Mouse (Mus musculus) spleen, embryonic (tissue): ENCODE measurements at regions not wholly inside any gene's neighbourhood (a gene's known extent, or its start where the extent isn't known, plus 50 kb on each side); places are given as distances from the start of the nearest gene placed in this dataset.

Source experiments
- CTCF ChIA-PET: fragments of 350-600 bp; sonication (Branson Sonifier 250); formaldehyde crosslinking; loops from one replicate; lab custom pipeline; 2022; lab: Charles Lee

- CTCF ChIA-PET = no interaction called here
These were observed 227.4 kb downstream of the Ankrd50 start for GRCm38 (mm10) chr3:38257076-38257842.

- CTCF ChIA-PET = no interaction called here
These were observed 229.0 kb downstream of the Ankrd50 start for GRCm38 (mm10) chr3:38255674-38256073.

- CTCF ChIA-PET = no interaction called here
These were observed 229.7 kb downstream of the Ankrd50 start for GRCm38 (mm10) chr3:38254896-38255295.

- CTCF ChIA-PET = no interaction called here
These were observed 233.1 kb downstream of the Ankrd50 start for GRCm38 (mm10) chr3:38251592-38251991.

GRCm38 (mm10) chr3:38250552-38250951, 234.1 kb downstream of the Ankrd50 start:
- CTCF ChIA-PET = no interaction called here

GRCm38 (mm10) chr3:38248941-38249340, 235.7 kb downstream of the Ankrd50 start:
- CTCF ChIA-PET = no interaction called here

GRCm38 (mm10) chr3:38246439-38246838, 238.2 kb downstream of the Ankrd50 start:
- CTCF ChIA-PET = no interaction called here

GRCm38 (mm10) chr3:38243209-38243608, 241.4 kb downstream of the Ankrd50 start:
- CTCF ChIA-PET = no interaction called here

GRCm38 (mm10) chr3:38237616-38238015, 247.0 kb downstream of the Ankrd50 start:
- CTCF ChIA-PET = no interaction called here

GRCm38 (mm10) chr3:38235736-38236083, 248.9 kb downstream of the Ankrd50 start:
- CTCF ChIA-PET = no interaction called here

GRCm38 (mm10) chr3:38235033-38235735, 249.5 kb downstream of the Ankrd50 start:
- CTCF ChIA-PET = interaction anchor here (0.6 kb wide), 1 partner anchor 17 kb away, joined by 4 read pairs; no protein-coding TSS in a partner anchor

GRCm38 (mm10) chr3:38234534-38234933, 250.1 kb downstream of the Ankrd50 start:
- CTCF ChIA-PET = no interaction called here

- CTCF ChIA-PET = interaction anchor here (0.7 kb wide), 1 partner anchor 590 kb away, joined by 3 read pairs; no protein-coding TSS in a partner anchor
These were observed 250.6 kb downstream of the Ankrd50 start for GRCm38 (mm10) chr3:38234006-38234405.

- CTCF ChIA-PET = no interaction called here
These were observed 251.6 kb downstream of the Ankrd50 start for GRCm38 (mm10) chr3:38233091-38233490.

GRCm38 (mm10) chr3:38232111-38233076, 252.2 kb downstream of the Ankrd50 start:
- CTCF ChIA-PET = no interaction called here

- CTCF ChIA-PET = no interaction called here
These were observed 253.1 kb downstream of the Ankrd50 start for GRCm38 (mm10) chr3:38231506-38231905.

- CTCF ChIA-PET = no interaction called here
These were observed 253.8 kb downstream of the Ankrd50 start for GRCm38 (mm10) chr3:38230796-38231195.

GRCm38 (mm10) chr3:38229686-38230085, 255.0 kb downstream of the Ankrd50 start:
- CTCF ChIA-PET = no interaction called here

- CTCF ChIA-PET = no interaction called here
These were observed 255.6 kb downstream of the Ankrd50 start for GRCm38 (mm10) chr3:38229051-38229450.

- CTCF ChIA-PET = interaction anchor here (0.6 kb wide), 1 partner anchor 471 kb away, joined by 4 read pairs; no protein-coding TSS in a partner anchor
These were observed 257.0 kb downstream of the Ankrd50 start for GRCm38 (mm10) chr3:38227596-38227995.

- CTCF ChIA-PET = no interaction called here
These were observed 257.5 kb downstream of the Ankrd50 start for GRCm38 (mm10) chr3:38227121-38227520.

- CTCF ChIA-PET = no interaction called here
These were observed 258.5 kb downstream of the Ankrd50 start for GRCm38 (mm10) chr3:38226147-38226546.
